ENCODE assay signal across 22 mouse cellular contexts in genomic region chr2:160353581-160353980, GRCm38 (mm10). TPM values are rescaled to one million over a fixed set of nuclear protein-coding genes. Genes with fewer than 3 reads are reported as not detected.
DNase-seq lines count a peak whose midpoint lies in the region; ATAC-seq and TF ChIP-seq lines count a peak whose summit lies in the region.
"Had no signal": no experiment of that assay in that cellular context is flagged by ENCODE, and none has a peak within 500 bp of the region (broad histone marks: within the 10 kb centered on the region; RNA-seq: fewer than 3 reads in every experiment).

No protein-coding gene starts in this region.

- H3K4me2 ChIP-seq in kidney, embryonic 16.5 days (replicated peaks; ENCODE audit: low read depth, low read length): no peak overlapping the region
- no peak overlapping the region for H3K4me2 ChIP-seq in intestine, postnatal 0 days (replicated peaks; ENCODE audit: low read depth)
- no peak overlapping the region for H3K4me2 ChIP-seq in heart, embryonic 11.5 days
- H3K4me2 ChIP-seq: forebrain, embryonic 12.5 days; liver, embryonic 13.5 days; midbrain, embryonic 12.5 days had no signal

- H3K9ac ChIP-seq in kidney, embryonic 16.5 days (replicated peaks; ENCODE audit: low read length): no peak overlapping the region
- H3K9ac ChIP-seq in intestine, postnatal 0 days (ENCODE audit: low read depth, low read length): no peak overlapping the region
- no peak overlapping the region for H3K9ac ChIP-seq in heart, embryonic 11.5 days (ENCODE audit: low read depth, low read length)
- H3K9ac ChIP-seq: forebrain, embryonic 12.5 days; liver, embryonic 13.5 days; midbrain, embryonic 12.5 days had no signal

- peaks cover 10% of the 10 kb centered on the region for H3K27me3 ChIP-seq in kidney, embryonic 16.5 days (ENCODE audit: insufficient read depth, low read length)
- peaks cover 12% of the 10 kb centered on the region; the same call in 1 of the 2 replicates for H3K27me3 ChIP-seq in intestine, postnatal 0 days (replicated peaks; ENCODE audit: control insufficient read depth, insufficient read depth, low read length)
- H3K27me3 ChIP-seq in heart, embryonic 11.5 days (ENCODE audit: control insufficient read depth, insufficient read depth, low read length): peaks cover 12% of the 10 kb centered on the region

- peaks cover 12% of the 10 kb centered on the region for H3K4me1 ChIP-seq in kidney, embryonic 16.5 days (ENCODE audit: insufficient read depth, low read length)
- 0 out of 2 replicates have a peak, but pooled peaks cover 5% of the 10 kb centered on the region for H3K4me1 ChIP-seq in intestine, postnatal 0 days (replicated peaks; ENCODE audit: control insufficient read depth, insufficient read depth, low read length)
- peaks cover 14% of the 10 kb centered on the region for H3K4me1 ChIP-seq in heart, embryonic 11.5 days (ENCODE audit: control insufficient read depth, insufficient read depth, low read length)

- 56% methylated on average over 2 of the region's 2 CpGs for WGBS in kidney, embryonic 16.5 days
- 19% methylated on average over 2 of the region's 2 CpGs for WGBS in intestine, postnatal 0 days
- 42% methylated on average over 2 of the region's 2 CpGs for WGBS in heart, embryonic 11.5 days (ENCODE audit: insufficient replicate concordance)

- no peak; the same call in 1 of the 2 replicates for TF ChIP-seq CTCF in intestine, postnatal 0 days (IDR thresholded peaks at IDR 0.05; ENCODE audit: low read depth)

- ATAC-seq in kidney, embryonic 16.5 days (ENCODE audit: low FRiP score, low TSS enrichment): 0 out of 2 replicates have a peak, but pooled peaks have one; percentile 32
- peak; percentile 69 for ATAC-seq in intestine, postnatal 0 days
- ATAC-seq in heart, embryonic 11.5 days (replicated peaks; ENCODE audit: insufficient number of reproducible peaks, low FRiP score, low TSS enrichment): no peak
- ATAC-seq in activated CD4-positive, CD25-positive, alpha-beta regulatory T cell, adult 4 months: no peak

- no peak for DNase-seq in kidney, postnatal 14 days
- DNase-seq in urinary bladder, postnatal 36 days (ENCODE audit: low spot score in 2 of 2): peak; percentile 41 to 44
- DNase-seq in urinary bladder, postnatal 25 days (ENCODE audit: low spot score): no peak
- DNase-seq in gastrocnemius, postnatal 25 days: no peak
- DNase-seq: adrenal gland, postnatal 14 days; B cell, adult 2 months; cerebellum, adult 9-11 months; heart, adult 11 months; heart, postnatal 4 days; kidney, adult 11 months; liver, embryonic 13.5 days; right cerebral cortex, postnatal 4 days; thymus, postnatal 4 days had no signal

- H3K4me3 ChIP-seq in kidney, embryonic 16.5 days (ENCODE audit: low read length): no peak overlapping the region
- H3K4me3 ChIP-seq in intestine, postnatal 0 days (ENCODE audit: low read depth, low read length): no peak overlapping the region
- H3K4me3 ChIP-seq in heart, embryonic 11.5 days (ENCODE audit: low read depth, low read length): no peak overlapping the region
- H3K4me3 ChIP-seq: forebrain, embryonic 12.5 days; layer of hippocampus, adult 2 months; liver, embryonic 13.5 days; midbrain, embryonic 12.5 days had no signal

- no peaks in the 10 kb centered on the region for H3K36me3 ChIP-seq in kidney, embryonic 16.5 days (ENCODE audit: insufficient read depth, low read length)
- no peaks in the 10 kb centered on the region for H3K36me3 ChIP-seq in intestine, postnatal 0 days (ENCODE audit: control insufficient read depth, insufficient read depth)
- no peaks in the 10 kb centered on the region for H3K36me3 ChIP-seq in heart, embryonic 11.5 days (ENCODE audit: control insufficient read depth, insufficient read depth, low read length)
- H3K36me3 ChIP-seq: forebrain, embryonic 12.5 days; liver, embryonic 13.5 days; midbrain, embryonic 12.5 days had no signal

- H3K9me3 ChIP-seq in kidney, embryonic 16.5 days (ENCODE audit: low read length): no peaks in the 10 kb centered on the region
- H3K9me3 ChIP-seq in intestine, postnatal 0 days (ENCODE audit: control insufficient read depth): no peaks in the 10 kb centered on the region
- no peaks in the 10 kb centered on the region for H3K9me3 ChIP-seq in heart, embryonic 11.5 days (replicated peaks; ENCODE audit: control insufficient read depth, low read length)
- H3K9me3 ChIP-seq: forebrain, embryonic 12.5 days; liver, embryonic 13.5 days; midbrain, embryonic 12.5 days had no signal

- no peak overlapping the region for H3K27ac ChIP-seq in kidney, embryonic 16.5 days (ENCODE audit: low read length)
- peak overlapping the region; percentile 62 for H3K27ac ChIP-seq in intestine, postnatal 0 days (ENCODE audit: low read depth, low read length)
- no peak overlapping the region for H3K27ac ChIP-seq in heart, embryonic 11.5 days (ENCODE audit: low read depth, low read length)
- H3K27ac ChIP-seq: forebrain, embryonic 12.5 days; layer of hippocampus, adult 2 months; liver, embryonic 13.5 days; midbrain, embryonic 12.5 days had no signal

RNA-seq across cellular contexts. Expression of gene Mafb, which starts 13.3 kb away (rescaled TPM):
- 31.4 and 35.8 TPM in 2 replicates for polyA plus RNA-seq in kidney, embryonic 16.5 days (2015; fragmentation: Nextera tagmentation; extraction: Ambion mirVana)
- polyA plus RNA-seq in intestine, postnatal 0 days (2015; fragmentation: Nextera tagmentation; extraction: Ambion mirVana): 98.5 and 114 TPM in 2 replicates
- total RNA-seq in gastrocnemius, postnatal 25 days (2021): 10 to 100 TPM; 17.0 to 42.9 TPM
- polyA plus RNA-seq in heart, embryonic 11.5 days (2014; fragmentation: Nextera tagmentation; extraction: Ambion mirVana): 5.3 and 5.4 TPM in 2 replicates
- not detected for polyA plus RNA-seq in activated CD4-positive, CD25-positive, alpha-beta regulatory T cell, adult 4 months (2017; shearing (Covaris generic))

RNA-seq across cellular contexts. Expression of gene Gm826, which starts 19.6 kb away (rescaled TPM):
- polyA plus RNA-seq in kidney, embryonic 16.5 days (2015; fragmentation: Nextera tagmentation; extraction: Ambion mirVana): 0.67 and 0.91 TPM in 2 replicates
- polyA plus RNA-seq in intestine, postnatal 0 days (2015; fragmentation: Nextera tagmentation; extraction: Ambion mirVana): 6.2 and 8.2 TPM in 2 replicates
- 1 to 10 TPM; 2.3 to 3.0 TPM for total RNA-seq in gastrocnemius, postnatal 25 days (2021)
- polyA plus RNA-seq in heart, embryonic 11.5 days (2014; fragmentation: Nextera tagmentation; extraction: Ambion mirVana): 32.3 and 33.3 TPM in 2 replicates
- polyA plus RNA-seq in activated CD4-positive, CD25-positive, alpha-beta regulatory T cell, adult 4 months (2017; shearing (Covaris generic)): not detected
- total RNA-seq: layer of hippocampus, adult 2 months; left cerebral cortex, postnatal 25 days had no signal
- polyA plus RNA-seq: embryonic facial prominence, embryonic 11.5 days had no signal

Comparison
In these comparisons a context has a peak if more than half of its experiments do, and no peak if none do; other contexts are left out.
1. DNase-seq: peak in urinary bladder, postnatal 36 days (2 of 2); none in kidney, postnatal 14 days (single experiment), urinary bladder, postnatal 25 days (single experiment) and gastrocnemius, postnatal 25 days (single experiment).
2. ATAC-seq: peak in kidney, embryonic 16.5 days (single experiment) and intestine, postnatal 0 days (single experiment); none in heart, embryonic 11.5 days (single experiment) and activated CD4-positive, CD25-positive, alpha-beta regulatory T cell, adult 4 months (single experiment).